Mouse (Mus musculus) telencephalon, adult 2 months (tissue): Measurements from ENCODE around the gene Cercam.
A peak's percentile ranks its signal among the peaks of the same experiment; 100 is the strongest.
"Not testable (repeated sequence)": the region's sequence is repeated elsewhere in the genome, so short reads cannot be mapped to it uniquely, and the experiment has no call there.

Experiments used
- DNase-seq: peaks from one replicate; pipeline ENCODE4 v3.0.0-alpha.2; 2011; ENCODE audit warnings: low read depth, low spot score

Gene Cercam

DNA sequence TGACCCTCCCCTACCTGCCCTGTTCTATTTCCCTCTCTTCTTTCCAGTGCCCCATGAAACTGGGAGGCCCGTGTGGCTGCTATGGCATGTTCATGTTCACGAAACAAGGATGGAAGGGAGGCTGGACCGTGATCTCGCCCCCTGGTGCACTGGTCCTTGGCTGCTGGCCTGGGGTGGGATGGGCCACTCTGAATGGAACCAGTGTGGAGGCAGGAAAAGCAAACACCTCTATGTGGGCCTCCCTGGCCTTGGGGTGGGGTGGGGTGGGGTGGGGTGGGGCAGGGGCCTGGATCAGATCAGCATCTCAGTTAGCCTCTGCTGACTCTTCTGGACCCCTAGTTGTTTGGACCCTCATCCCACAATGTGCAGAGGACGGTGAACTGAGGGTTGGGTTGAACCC lies 15.2 kb upstream of the Cercam start:
- no peak for DNase-seq

DNA sequence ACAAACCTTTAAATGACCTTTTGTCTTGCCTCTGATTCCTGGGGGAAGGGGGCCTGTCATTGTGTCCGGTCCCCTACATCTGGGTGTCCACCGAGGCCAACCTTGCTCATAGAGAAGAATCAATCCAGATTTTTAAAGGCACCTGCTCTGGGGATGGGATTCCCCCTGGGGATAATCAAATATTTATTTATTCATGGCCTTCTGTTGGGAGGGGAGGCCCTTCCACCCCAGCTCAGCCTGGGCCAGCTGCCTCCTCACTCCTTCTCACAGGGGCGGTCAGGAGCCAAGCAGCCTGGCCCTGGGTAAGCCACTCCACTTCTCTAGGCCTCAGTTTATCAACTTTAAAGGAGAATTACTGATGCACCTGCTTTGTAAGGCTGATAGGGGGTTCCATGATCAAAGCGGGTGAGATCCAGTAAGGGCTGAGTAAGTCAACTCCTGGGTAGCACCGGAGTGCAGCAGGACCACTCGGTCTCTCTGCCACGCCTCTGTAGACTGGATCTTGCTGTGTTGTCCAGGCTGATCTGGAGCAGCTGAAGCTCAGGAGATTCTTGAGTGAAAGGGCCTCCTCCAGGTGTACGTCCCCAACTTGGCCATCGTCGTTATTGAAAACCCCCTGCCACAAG lies 13.3 kb upstream of the Cercam start:
- DNase-seq = no peak

DNA sequence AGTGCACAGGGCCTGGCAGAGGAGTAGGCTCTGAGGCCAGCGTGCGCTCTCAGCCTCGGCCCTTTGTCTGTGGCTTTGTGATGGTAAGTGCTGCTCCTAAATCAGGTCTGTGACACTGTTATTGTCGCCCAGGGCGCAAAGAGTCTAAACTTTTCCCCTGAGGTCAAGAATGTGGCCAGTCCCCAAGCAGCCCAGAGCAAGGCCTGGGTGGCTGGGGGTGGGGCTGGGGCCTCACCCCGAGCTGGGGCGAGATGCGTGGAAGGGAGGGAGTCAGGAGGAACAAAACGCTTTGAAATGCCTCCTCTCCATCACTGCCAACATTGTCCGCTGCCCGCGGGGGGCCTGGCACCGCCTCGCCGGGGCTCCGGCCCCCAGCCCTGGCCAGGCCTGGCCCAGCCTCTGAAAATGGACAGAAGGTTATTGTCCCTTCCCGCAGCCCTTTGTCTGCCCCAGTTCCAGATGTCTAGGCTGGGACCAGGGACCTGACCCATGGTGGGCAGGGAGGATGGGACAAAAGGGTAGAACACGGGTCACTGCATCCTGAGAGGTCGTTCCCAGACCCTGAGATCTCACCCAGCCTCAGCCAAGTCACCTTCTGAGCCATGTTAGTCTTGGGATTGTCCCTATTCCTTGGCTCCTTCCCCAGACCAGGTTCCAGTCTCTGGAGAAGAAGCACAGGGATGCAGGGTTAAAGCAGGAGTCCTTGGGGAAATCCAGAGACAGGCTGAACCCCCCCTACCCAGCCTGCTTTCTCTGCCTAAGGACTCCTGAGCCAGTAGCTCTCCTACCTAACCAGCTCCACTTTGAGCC lies 12.3 kb upstream of the Cercam start:
- peak; percentile 69 for DNase-seq

DNA sequence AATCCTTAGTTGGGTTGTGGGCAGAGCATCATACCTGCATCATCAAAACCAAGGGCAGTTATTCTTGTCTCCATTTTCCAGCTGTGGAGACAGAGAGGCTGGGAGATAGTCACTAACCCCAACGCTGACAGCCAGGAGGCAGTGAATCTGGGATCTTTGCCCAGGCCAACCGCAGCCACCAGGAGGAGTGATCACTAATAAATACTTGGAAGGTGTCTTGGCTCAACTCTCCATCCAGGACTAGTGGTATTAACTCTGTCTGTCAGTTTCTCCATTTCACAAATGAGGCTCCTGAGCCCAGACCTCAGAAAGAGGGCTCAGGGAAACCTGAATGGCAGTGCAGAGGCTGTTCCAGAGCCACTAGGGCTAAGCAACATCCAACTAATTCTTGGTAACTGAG lies 11.6 kb upstream of the Cercam start:
- no peak for DNase-seq

DNA sequence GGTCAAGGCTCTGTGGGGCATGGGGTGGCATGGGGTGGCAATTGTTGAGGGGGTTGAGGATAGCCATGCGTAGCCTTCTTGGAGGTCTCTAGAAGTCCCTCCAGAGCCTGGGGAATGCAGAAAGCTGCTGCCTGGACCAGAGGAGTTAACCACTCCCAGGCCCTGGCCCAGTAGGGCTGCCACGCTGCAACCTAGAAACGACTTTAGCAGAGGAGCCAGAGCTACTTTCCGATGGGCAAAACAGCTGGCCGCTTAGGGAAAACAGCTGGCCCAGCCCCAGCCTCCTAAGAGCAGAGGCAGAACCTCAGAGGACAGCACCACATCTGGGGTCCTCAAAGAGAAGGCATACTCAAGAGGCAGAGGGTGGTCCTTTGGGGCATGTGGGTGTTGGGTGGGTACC lies 11.0 kb upstream of the Cercam start:
- DNase-seq = no peak

DNA sequence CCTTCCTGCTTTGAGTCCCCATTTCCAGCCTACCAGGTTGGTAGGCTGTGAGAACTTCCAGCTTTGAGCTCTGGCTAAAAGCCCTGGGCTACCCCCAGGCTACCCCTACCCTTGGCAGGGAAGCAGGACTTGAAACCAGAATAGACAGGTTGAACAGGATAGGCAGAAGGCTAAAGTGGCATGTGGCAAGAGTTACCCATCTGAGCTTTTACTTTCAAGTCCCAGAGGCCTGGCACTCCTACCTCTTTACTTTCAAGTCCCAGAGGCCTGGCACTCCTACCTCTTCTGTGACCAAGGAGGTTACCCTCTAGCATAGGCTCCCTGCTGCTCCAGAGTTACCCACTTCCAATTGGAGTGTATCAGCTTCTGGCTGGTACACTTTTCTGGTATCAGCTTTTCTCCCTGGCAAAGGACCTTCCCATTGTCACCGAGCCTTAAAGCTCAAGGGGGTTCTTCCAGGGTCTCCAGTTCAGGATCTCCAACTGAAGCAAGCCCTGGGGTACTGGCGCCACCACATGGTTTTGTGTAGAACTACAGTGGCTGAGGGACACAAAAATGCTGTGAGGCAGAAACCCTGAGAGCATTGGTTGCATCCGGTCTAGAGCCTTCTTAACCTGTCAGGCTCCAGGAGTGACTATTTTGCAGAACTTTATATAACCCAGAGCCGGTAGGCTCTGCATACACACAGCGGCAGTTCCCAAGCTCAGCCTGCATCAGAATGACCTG lies 10.1 kb upstream of the Cercam start:
- no peak for DNase-seq

DNA sequence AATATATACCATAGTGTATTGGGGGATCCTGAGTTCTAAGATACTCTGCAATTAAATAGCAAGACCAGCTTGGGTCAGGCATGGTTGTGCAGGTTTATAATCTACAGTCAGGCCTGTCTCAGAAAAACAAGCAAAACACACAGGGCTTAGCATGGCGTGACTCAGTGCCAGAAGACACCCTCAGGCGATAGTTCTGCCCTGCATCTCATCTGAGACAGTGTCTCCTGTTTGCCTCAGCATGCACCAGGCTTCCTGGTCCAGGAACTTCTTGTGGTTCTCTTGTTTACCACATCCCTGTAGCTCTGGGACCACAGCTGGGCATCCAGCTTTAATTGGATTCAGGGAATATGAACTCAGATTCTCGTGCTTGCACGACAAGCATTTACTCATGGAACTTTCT lies 3.8 kb upstream of the Cercam start:
- no peak for DNase-seq

DNA sequence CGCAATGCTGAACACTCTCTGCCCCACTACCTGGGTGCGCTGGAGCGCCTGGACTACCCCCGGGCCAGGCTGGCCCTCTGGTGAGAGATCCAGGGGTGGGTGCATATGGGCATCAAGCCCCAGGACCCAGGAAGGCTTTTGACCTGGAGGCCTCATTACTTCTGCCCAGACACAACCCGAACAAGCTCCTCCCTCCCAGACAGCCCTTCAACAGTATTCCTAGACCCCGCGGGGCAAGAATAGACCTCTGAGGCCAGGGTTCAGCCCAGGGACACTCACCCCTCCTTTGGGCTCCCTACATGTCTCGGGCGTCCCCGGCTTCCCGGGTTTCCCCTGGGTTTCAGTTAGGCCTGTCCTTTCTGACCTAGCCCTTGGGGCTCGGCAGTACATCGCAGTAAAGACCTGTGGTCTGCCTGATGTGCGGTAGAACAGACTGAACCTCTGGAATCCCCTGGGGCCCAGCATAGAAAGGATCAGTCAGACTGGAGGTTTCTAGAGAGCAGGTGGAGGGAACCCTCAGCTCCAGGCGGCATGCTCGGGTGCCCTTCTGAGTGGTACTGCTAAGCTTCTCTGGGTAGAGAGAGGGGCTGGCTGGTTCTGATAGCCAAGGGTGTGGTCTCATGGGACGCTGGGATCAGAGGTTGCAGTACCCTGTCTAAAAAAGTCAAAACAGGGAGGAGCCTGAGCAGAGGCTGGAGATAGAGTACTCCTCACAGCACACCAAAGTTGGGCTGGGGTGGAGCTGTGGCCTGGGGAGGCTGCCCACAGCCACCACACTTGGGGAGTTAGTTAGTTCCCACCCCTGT lies 885 bp downstream of the Cercam start:
- no peak for DNase-seq

DNA sequence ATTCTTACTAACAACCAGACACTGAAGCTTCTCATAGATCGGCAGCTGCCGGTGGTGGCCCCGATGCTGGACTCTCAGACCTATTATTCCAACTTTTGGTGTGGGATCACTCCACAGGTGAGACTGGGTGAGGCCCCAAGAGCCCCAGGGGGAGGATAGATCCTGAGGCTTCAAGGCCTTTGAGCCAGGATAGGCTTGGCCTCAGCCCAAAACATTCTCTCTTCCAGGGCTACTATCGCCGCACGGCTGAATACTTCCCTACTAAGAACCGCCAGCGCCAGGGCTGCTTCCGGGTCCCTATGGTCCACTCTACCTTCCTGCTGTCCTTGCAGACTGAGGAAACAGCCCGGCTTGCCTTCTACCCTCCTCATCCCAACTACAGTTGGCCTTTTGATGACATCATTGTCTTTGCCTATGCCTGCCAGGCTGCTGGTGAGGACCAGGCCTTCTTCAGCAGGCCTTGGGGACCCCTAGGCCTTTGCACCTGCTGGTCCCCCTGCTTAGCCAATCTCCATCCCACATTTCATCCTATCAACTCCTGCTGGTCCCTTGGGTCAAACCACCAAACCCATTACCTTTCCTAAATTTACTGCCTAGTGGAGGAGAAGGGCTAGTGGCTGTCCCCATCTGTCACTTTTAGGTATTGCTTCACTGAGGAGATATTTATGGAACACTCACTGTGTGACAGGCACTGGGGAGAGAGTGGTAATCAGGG lies 3.8 kb downstream of the Cercam start:
- DNase-seq = no peak

DNA sequence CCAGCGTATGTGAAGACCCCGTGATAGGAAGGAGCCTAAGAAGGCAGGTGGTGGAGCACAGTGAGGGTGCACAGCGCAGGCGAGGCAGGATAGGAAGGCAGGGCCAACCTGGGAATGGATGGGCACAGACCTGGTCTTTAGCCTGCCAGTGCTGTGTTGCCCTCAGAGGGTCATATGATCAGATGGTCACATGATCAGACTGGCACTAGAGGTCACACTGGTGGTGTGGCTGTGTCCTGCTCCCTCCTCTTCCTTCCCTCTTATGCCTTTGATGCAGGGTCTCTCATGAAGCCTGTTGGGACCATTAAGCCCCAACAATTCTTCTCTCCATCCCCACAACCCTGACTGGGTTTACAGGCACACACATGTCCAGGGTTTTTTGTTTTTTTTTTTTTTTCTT lies 4.8 kb downstream of the Cercam start:
- DNase-seq = no peak

DNA sequence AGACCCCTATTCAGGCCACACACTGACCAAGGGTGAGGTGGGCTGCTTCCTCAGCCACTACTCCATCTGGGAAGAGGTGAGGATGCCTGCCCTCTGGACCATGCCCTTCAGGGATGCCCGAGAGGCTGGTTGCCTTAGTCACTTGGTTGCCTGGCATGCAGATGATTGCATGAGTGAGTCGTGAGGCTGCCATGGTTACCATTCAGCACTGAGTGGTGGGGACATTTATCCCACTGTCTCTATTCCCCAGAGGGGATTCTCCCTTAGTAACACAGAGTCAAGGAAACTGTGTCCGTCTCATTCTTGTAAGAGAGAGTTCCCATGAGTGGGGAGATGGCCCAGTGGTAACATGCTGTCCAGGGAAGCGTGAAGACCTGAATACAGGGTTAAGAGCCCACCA lies 9.1 kb downstream of the Cercam start:
- DNase-seq = no peak

DNA sequence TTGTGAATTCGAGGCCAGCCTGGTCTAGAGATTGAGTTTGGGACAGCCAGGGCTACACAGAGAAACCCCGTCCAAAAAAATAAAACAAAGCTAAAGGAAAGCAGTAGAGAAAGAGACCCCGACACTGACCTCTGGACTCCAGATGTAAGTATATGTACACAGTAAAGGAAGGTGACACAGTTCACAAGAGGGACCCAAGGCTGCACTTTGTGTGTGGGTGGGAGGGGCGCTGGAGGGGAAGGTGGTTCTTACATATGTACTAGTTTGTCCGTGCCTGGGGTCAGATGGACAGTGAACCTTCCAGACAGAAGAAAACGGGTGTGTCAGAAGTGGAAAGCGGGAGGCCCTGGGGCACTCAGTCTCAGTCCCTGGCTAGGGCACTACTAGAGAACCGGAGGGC lies 10.2 kb downstream of the Cercam start:
- no peak for DNase-seq

DNA sequence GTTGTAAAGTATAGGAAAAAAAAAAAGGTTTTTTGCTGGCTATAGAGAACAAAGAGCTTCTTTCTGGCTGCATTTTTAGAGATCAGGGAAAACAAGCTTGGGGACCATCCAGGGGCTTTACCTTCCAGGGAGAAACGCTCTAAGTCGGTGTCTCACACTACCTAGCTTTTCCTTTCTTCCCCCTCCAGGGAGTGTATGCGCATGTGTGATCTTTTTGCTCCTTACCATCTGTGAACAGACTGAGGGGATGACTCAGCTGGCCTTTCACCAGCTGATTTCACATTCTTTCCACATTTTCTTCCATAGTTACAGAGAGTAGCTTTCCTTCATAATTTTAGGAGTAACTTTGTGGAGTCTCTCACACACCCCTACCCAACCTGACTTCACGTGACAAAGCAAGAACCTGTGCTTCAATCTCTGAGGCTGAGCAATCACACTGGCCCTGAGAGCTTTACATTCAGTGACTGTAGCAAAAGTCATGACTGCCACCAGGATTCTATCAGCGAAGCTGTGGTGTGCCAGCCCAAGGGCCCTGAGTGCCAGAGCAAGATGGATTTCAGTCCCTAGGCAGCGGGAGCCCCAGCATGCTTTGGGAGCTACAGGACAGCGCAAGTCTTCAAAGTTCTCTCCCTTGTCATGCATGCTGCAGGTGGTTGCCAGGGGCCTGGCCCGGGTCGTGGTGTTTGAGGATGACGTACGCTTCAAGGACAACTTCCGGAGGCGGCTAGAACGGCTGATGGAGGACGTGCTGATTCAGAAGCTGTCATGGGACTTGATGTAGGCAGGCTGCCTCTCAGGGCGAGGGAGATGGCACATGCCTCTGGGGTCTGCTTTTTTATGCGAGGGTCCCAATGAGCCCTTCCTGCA lies 11.2 kb downstream of the Cercam start:
- DNase-seq = peak; percentile 54

DNA sequence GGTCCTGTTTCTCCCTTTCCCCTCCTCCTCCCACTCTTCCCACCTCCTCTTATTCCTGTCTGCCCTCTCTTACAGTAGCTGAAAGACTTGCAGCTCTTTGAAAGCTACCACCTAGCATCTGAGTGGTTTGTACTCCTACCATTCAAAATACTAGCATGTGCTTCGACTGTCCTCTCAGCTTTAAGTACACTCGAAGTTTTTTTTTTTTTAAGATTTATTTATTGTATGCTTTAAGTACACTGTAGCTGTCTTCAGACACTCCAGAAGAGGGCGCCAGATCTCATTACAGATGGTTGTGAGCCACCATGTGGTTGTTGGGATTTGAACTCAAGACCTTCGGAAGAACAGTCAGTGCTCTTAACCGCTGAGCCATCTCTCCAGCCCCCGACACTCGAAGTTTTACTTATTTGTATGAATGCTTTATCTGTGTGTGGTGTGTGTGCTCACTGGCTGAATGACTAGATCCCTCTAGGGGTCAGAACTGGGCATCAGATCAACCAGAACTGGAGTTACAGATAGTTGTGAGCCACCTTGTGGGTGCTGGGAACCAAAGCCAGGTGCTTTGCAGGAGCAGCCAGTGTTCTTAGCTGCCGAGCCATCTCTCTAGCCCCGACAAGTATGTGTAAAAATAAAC lies 17.8 kb downstream of the Cercam start:
- DNase-seq = not testable (repeated sequence)

DNA sequence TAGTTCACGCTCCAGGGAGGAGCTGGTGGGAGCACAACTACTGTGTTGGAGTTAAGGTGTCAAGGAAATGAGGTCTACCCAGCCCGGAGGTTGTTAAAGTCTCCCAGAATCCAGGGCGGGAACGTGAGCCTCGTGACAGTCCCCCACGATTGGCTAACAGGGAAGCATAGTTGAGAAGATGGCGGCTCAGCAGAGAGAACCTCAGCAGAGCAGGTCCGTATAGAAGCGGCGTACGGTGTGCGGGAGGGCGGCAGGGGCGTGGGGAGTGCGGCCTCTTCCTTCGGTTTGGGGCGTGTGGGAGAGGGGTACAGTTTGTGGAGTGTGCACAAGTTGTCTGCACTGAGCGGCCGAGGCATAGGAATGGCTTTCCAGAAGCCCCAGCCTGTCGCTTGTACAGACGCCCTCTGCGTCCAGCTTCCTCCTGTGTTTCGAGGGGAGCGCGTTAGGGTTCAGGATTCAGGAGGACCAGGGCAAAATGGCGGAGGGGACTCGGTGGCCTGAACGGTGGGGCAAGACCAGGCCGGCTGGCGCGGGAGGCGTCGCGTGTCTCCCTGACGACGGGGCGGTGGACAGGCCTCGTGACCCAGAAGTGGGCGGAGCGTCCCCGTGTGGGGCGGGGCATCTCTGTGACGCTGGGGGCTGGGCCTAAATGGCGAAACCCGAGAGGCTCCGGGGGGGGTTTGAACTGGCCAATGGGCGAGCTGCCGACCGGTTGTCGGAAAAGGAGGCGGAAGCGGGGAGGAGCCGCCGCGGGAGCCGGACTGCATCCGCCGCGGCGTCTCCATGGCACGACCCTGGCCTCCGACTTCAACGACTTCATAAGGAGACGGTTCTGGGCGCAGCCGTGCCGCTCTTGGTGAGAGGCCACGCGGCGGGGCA lies 20.3 kb downstream of the Cercam start, which contains the start of gene Odf2:
Gene Odf2, plus strand, starts transcription at position 156 of the 879 bp plus-strand sequence.
- DNase-seq = peak; percentile 92

DNA sequence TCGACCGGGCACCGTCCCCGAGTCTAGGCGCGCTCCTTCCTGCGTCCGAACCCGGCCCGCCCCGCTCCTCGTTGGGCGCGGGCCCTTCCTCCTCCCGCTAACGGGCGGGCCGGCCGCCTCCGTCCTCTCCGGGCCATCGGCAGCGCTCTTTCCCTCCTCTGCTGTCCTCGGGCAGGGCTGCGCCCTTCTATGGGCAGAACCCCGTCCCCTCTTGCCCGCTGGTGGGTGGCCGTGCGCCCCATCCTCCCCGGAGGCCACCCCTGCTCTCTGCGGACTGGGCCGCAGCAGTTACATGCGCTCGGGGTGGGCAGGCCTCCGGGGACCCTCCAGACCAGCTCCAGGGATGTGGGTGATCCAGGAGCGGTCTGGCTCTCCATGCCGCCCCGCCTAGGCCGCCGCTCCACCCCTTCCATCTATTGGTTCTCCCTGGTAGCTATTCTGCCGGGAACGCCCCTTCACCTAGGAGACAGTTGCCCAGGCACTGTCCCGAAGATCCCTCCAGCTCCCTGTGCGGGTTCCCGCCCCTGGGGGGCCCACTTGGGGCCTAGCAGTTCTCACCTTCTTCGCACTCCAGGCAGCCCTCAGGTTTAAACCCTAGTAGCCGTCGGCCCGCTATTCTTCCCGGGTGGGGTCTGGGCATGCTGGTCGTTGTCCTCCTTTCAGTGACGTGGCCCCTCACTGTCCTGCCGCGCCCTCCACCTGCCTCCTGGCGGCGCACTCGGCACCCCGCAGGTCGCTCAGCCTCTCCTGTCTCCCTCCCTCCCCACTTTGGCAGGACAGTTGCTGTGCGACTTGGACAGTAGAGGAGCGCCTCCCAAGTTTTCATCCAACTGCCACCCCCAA lies 21.2 kb downstream of the Cercam start:
- DNase-seq = peak; percentile 55

DNA sequence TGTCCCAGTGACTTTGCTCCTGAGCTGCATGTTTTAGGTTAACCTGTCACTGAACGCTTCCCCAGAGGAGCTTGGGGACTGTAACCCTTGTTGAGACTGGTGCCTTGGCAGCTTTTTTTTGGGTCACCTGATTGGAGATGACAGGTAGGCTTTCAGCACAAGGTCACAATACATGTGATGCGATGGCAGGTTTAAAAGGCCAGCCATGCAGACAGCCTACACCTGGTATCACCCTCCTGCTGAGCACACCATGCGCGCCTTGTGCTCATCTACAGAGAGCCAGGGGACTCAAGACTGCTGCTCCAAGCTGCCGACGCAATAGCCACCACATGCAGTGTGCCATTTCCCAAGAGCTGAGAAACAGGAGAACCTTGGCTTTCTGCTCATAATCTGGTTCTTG lies 22.8 kb downstream of the Cercam start:
- no peak for DNase-seq

DNA sequence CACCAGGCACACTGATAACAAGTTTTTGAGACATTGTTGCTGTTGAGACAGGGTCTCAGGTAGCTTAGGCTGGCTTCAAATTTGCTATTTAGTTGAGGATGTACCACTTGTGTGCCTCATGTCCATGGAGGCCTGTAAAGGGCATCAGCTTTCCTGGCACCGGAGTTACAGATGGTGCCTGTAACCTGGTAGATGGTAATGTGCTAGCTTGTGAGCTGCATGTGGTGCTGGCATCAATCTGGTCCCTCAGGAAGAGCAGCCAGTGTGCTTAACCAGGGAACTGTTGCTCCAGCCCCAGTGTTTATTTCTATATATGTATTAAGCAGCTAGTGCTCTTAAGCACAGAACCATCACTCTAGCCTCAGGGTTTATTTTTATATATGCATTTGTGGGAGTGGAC lies 27.1 kb downstream of the Cercam start:
- DNase-seq = no peak
